Mouse (Mus musculus) spleen, adult 2 months (tissue): ENCODE data around the gene Dagla.

Experiments
- CTCF ChIP-seq: fragments of 200-500 bp; IDR thresholded peaks from 2 replicates; pipeline ENCODE4 v1.5.1; 2011; ENCODE audit warnings: mild to moderate bottlenecking, inconsistent platforms; ENCODE audit not compliant: insufficient read depth, insufficient read length, insufficient replicate concordance; ENCODE audit errors: extremely low read depth
- POLR2A ChIP-seq: fragments of 200-500 bp; IDR thresholded peaks from 2 replicates; pipeline ENCODE4 v1.6.1; 2011; ENCODE audit warnings: low read depth, low read length, inconsistent platforms

DNA sequence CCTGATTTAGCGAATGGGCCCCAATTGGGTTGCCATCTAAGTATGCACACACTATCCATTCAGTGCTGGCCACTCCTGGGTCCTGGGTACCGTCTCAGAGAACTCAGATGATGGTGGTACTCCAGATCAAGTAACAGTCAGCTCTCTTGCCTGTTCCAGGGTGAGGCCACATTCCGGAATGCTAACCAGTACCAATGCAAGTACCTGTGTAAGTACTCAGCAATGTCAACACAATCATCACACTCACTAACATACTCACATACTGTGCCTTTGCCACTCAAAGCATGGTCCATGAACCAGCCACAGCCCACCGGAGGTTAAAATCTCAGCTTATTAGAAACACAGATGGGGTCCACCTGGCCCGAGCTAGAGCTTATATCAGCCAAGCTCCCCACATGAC, 10.7 kb downstream of the Dagla start:
- TF ChIP-seq CTCF (no peak), POLR2A (no peak)
